Mouse (Mus musculus) heart, adult 2 months (tissue): ENCODE data around the gene Plekhg3.

Experiments used
- CTCF ChIP-seq: fragments of 200-600 bp; IDR thresholded peaks from 2 replicates; pipeline ENCODE4 v1.8.1; 2022; ENCODE audit warnings: antibody characterized with exemption, mild to moderate bottlenecking, moderate library complexity
- POLR2A ChIP-seq: fragments of 200-500 bp; IDR thresholded peaks from 2 replicates; pipeline ENCODE4 v1.6.1; 2011; ENCODE audit warnings: mild to moderate bottlenecking, low read depth, low read length, control low read depth; ENCODE audit not compliant: insufficient read depth

DNA sequence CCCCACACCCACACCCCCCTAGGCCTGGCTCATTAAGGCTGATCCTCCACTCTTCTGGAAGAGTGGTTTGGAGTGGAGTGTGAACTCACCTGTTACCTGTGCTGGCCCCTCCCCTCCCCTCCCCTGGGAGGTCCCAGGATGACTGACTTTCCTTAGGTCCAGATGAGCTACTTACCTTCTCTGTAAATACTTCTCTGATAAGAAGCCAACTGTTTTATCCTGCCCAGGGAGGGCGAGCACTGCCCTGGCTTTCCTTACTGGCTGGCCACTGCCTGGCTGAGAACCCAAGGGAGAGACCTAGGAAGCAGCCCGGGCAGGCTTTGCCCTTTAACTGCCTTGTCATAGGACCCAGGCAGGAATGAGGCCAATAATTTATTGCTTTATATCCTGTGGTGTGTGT lies 47.8 kb downstream of the Plekhg3 start:
- no peak for TF ChIP-seq CTCF
- TF ChIP-seq POLR2A, result no peak
